Mouse (Mus musculus) forebrain, embryonic 12.5 days (tissue): ENCODE measurements around the gene Fbxo48. TPM values are rescaled to one million over a fixed set of nuclear protein-coding genes. Genes with fewer than 3 reads are reported as not detected.

Experiments
- ATAC-seq: fragments of 200-750 bp; cut with Nextera tagmentation; 2 replicates; pipeline ENCODE4 v1.8.0; 2017; ENCODE audit warnings: moderate TSS enrichment; ENCODE audit not compliant: low FRiP score
- H3K27ac ChIP-seq: fragments of 300-500 bp; sonication (generic); 2 replicates; pipeline ENCODE4 v1.5.1; 2016; ENCODE audit warnings: mild to moderate bottlenecking
- H3K27me3 ChIP-seq: fragments of 300-500 bp; sonication (generic); 2 replicates; pipeline ENCODE4 v1.6.1; 2016; ENCODE audit warnings: mild to moderate bottlenecking
- H3K36me3 ChIP-seq: fragments of 300-500 bp; sonication (generic); replicated peaks from 2 replicates; pipeline ENCODE4 v1.6.1; 2016; ENCODE audit warnings: mild to moderate bottlenecking
- H3K4me1 ChIP-seq: fragments of 300-500 bp; sonication (generic); 2 replicates; pipeline ENCODE4 v1.6.1; 2016
- H3K4me2 ChIP-seq: fragments of 300-500 bp; sonication (generic); 2 replicates; pipeline ENCODE4 v1.6.1; 2016; ENCODE audit warnings: mild to moderate bottlenecking, moderate library complexity
- H3K4me3 ChIP-seq: fragments of 300-500 bp; sonication (generic); replicated peaks from 2 replicates; pipeline ENCODE4 v1.5.1; 2016; ENCODE audit warnings: mild to moderate bottlenecking
- H3K9ac ChIP-seq: fragments of 300-500 bp; sonication (generic); 2 replicates; pipeline ENCODE4 v1.6.1; 2016; ENCODE audit warnings: mild to moderate bottlenecking
- H3K9me3 ChIP-seq: fragments of 300-500 bp; sonication (generic); 2 replicates; pipeline ENCODE4 v1.6.1; 2016
- WGBS: fragments of 180-500 bp; shearing (Covaris S2); methylation state at CpG from one replicate; pipeline ENCODE4 v1.1.7; 2016; 5-methylcytosine and 5-hydroxymethylcytosine counted together
- polyA plus RNA-seq: library from polyadenylated mRNA; unstranded; fragments of >200 nt; fragmentation: Nextera tagmentation; extraction: Ambion mirVana; gene quantifications from 2 replicates; pipeline ENCODE4 v1.2.1, GENCODE M21; 2016

Fbxo48 gene
- polyA plus RNA-seq, 1 experiment from 2014 or later = 1.5 TPM

- no peak overlapping the region for H3K4me3 ChIP-seq
- WGBS = 77% methylated on average over 2 of the region's 2 CpGs
- H3K27me3 ChIP-seq = no peaks in the 10 kb centered on the region
- no peak for ATAC-seq
- H3K4me1 ChIP-seq = peaks cover 2% of the 10 kb centered on the region; the same call in 1 of the 2 replicates
- no peak overlapping the region for H3K27ac ChIP-seq
- no peaks in the 10 kb centered on the region for H3K9me3 ChIP-seq
- no peak overlapping the region for H3K9ac ChIP-seq
- no peak overlapping the region for H3K4me2 ChIP-seq
- H3K36me3 ChIP-seq = no peaks in the 10 kb centered on the region
Measured at GRCm38 (mm10) chr11:16977611-16978010, 26.4 kb downstream of the Fbxo48 start.

- H3K9me3 ChIP-seq = no peaks in the 10 kb centered on the region
- WGBS = 91% methylated on average over 5 of the region's 5 CpGs
- peaks cover 3% of the 10 kb centered on the region; the same call in 1 of the 2 replicates for H3K4me1 ChIP-seq
- H3K27me3 ChIP-seq = no peaks in the 10 kb centered on the region
- no peaks in the 10 kb centered on the region for H3K36me3 ChIP-seq
- no peak for ATAC-seq
- H3K4me2 ChIP-seq = no peak overlapping the region
- no peak overlapping the region for H3K27ac ChIP-seq
- H3K9ac ChIP-seq = no peak overlapping the region
- H3K4me3 ChIP-seq = no peak overlapping the region
Measured at GRCm38 (mm10) chr11:16978161-16978707, 27.1 kb downstream of the Fbxo48 start.

GRCm38 (mm10) chr11:16986550-16987187 lies 35.5 kb downstream of the Fbxo48 start:
- H3K4me2 ChIP-seq = no peak overlapping the region
- H3K4me3 ChIP-seq = no peak overlapping the region
- peaks cover 3% of the 10 kb centered on the region; the same call in 1 of the 2 replicates for H3K4me1 ChIP-seq
- H3K36me3 ChIP-seq = no peaks in the 10 kb centered on the region
- no peak overlapping the region for H3K9ac ChIP-seq
- WGBS = 83% methylated on average over 7 of the region's 7 CpGs
- no peaks in the 10 kb centered on the region for H3K27me3 ChIP-seq
- ATAC-seq = no peak
- no peaks in the 10 kb centered on the region for H3K9me3 ChIP-seq
- H3K27ac ChIP-seq = no peak overlapping the region

GRCm38 (mm10) chr11:16987745-16988328 lies 36.7 kb downstream of the Fbxo48 start:
- 86% methylated on average over 6 of the region's 6 CpGs for WGBS

GRCm38 (mm10) chr11:16989885-16990284 lies 38.7 kb downstream of the Fbxo48 start:
- no peaks in the 10 kb centered on the region for H3K36me3 ChIP-seq
- 88% methylated on average over 5 of the region's 5 CpGs for WGBS
- no peak overlapping the region for H3K9ac ChIP-seq
- no peak for ATAC-seq
- H3K4me2 ChIP-seq = no peak overlapping the region
- H3K4me3 ChIP-seq = no peak overlapping the region
- no peaks in the 10 kb centered on the region for H3K27me3 ChIP-seq
- no peak overlapping the region for H3K27ac ChIP-seq
- no peaks in the 10 kb centered on the region for H3K9me3 ChIP-seq
- no peaks in the 10 kb centered on the region for H3K4me1 ChIP-seq

More at GRCm38 (mm10) chr11:16987745-16988328, 36.7 kb downstream of the Fbxo48 start:
- no peak for ATAC-seq
- H3K27ac ChIP-seq = no peak overlapping the region
- H3K4me1 ChIP-seq = no peaks in the 10 kb centered on the region
- H3K4me2 ChIP-seq = no peak overlapping the region
- H3K36me3 ChIP-seq = no peaks in the 10 kb centered on the region
- no peaks in the 10 kb centered on the region for H3K9me3 ChIP-seq
- H3K4me3 ChIP-seq = no peak overlapping the region
- H3K27me3 ChIP-seq = no peaks in the 10 kb centered on the region
- H3K9ac ChIP-seq = no peak overlapping the region

- Histone ChIP-seq H3K27me3 (no peaks in the 10 kb centered on the region), H3K9me3 (no peaks in the 10 kb centered on the region), H3K4me3 (no peak overlapping the region), H3K27ac (no peak overlapping the region), H3K4me1 (no peaks in the 10 kb centered on the region), H3K4me2 (no peak overlapping the region), H3K9ac (no peak overlapping the region), H3K36me3 (no peaks in the 10 kb centered on the region)
- 83% methylated on average over 6 of the region's 6 CpGs for WGBS
- no peak for ATAC-seq
Measured at GRCm38 (mm10) chr11:16992880-16993279, 41.7 kb downstream of the Fbxo48 start.

- Histone ChIP-seq H3K36me3 (no peaks in the 10 kb centered on the region), H3K4me2 (no peak overlapping the region), H3K4me3 (no peak overlapping the region), H3K27me3 (no peaks in the 10 kb centered on the region), H3K4me1 (no peaks in the 10 kb centered on the region), H3K27ac (no peak overlapping the region), H3K9ac (no peak overlapping the region), H3K9me3 (no peaks in the 10 kb centered on the region)
- ATAC-seq = no peak
Measured at GRCm38 (mm10) chr11:16996818-16997217, 45.6 kb downstream of the Fbxo48 start.

GRCm38 (mm10) chr11:16997465-16997864 lies 46.3 kb downstream of the Fbxo48 start:
- no peaks in the 10 kb centered on the region for H3K36me3 ChIP-seq
- no peak overlapping the region for H3K4me3 ChIP-seq
- no peaks in the 10 kb centered on the region for H3K27me3 ChIP-seq
- H3K4me1 ChIP-seq = no peaks in the 10 kb centered on the region
- no peaks in the 10 kb centered on the region for H3K9me3 ChIP-seq
- H3K27ac ChIP-seq = no peak overlapping the region
- no peak overlapping the region for H3K4me2 ChIP-seq
- H3K9ac ChIP-seq = no peak overlapping the region
- ATAC-seq = no peak

GRCm38 (mm10) chr11:16999387-16999786 lies 48.2 kb downstream of the Fbxo48 start:
- Histone ChIP-seq H3K9me3 (no peaks in the 10 kb centered on the region), H3K9ac (no peak overlapping the region), H3K4me1 (no peaks in the 10 kb centered on the region), H3K36me3 (no peaks in the 10 kb centered on the region), H3K27ac (no peak overlapping the region), H3K4me3 (no peak overlapping the region), H3K27me3 (no peaks in the 10 kb centered on the region), H3K4me2 (no peak overlapping the region)
- ATAC-seq = no peak
- WGBS = 95% methylated on average over 4 of the region's 4 CpGs

- Histone ChIP-seq H3K9me3 (no peaks in the 10 kb centered on the region), H3K27ac (no peak overlapping the region), H3K4me2 (no peak overlapping the region), H3K27me3 (no peaks in the 10 kb centered on the region), H3K4me3 (no peak overlapping the region), H3K4me1 (no peaks in the 10 kb centered on the region), H3K9ac (no peak overlapping the region), H3K36me3 (no peaks in the 10 kb centered on the region)
- no peak for ATAC-seq
Measured at GRCm38 (mm10) chr11:16999933-17000332, 48.8 kb downstream of the Fbxo48 start.

- Histone ChIP-seq H3K36me3 (no peaks in the 10 kb centered on the region), H3K9ac (no peak overlapping the region), H3K4me3 (no peak overlapping the region), H3K27me3 (no peaks in the 10 kb centered on the region), H3K4me1 (no peaks in the 10 kb centered on the region), H3K9me3 (no peaks in the 10 kb centered on the region), H3K4me2 (no peak overlapping the region), H3K27ac (no peak overlapping the region)
- WGBS = 87% methylated on average over 9 of the region's 9 CpGs
- no peak for ATAC-seq
Measured at GRCm38 (mm10) chr11:17000353-17001334, 49.5 kb downstream of the Fbxo48 start.

- 88% methylated on average over 7 of the region's 7 CpGs for WGBS
- Histone ChIP-seq H3K4me1 (no peaks in the 10 kb centered on the region), H3K4me2 (no peak overlapping the region), H3K9ac (no peak overlapping the region), H3K27ac (no peak overlapping the region), H3K27me3 (no peaks in the 10 kb centered on the region), H3K4me3 (no peak overlapping the region), H3K9me3 (no peaks in the 10 kb centered on the region), H3K36me3 (no peaks in the 10 kb centered on the region)
- no peak for ATAC-seq
Measured at GRCm38 (mm10) chr11:17002739-17003373, 51.7 kb downstream of the Fbxo48 start.
